Mouse (Mus musculus) thymus, postnatal 36 days (tissue): ENCODE data around the gene Kifc3.
"Not testable (repeated sequence)": the region's sequence is repeated elsewhere in the genome, so short reads cannot be mapped to it uniquely, and the experiment has no call there.

ENCODE experiments used
- DNase-seq, 2 experiments: peaks; one replicate each; pipeline ENCODE4 v3.0.0; 2022; ENCODE audit warnings: mixed read lengths in 2 of 2

Kifc3 gene

DNA sequence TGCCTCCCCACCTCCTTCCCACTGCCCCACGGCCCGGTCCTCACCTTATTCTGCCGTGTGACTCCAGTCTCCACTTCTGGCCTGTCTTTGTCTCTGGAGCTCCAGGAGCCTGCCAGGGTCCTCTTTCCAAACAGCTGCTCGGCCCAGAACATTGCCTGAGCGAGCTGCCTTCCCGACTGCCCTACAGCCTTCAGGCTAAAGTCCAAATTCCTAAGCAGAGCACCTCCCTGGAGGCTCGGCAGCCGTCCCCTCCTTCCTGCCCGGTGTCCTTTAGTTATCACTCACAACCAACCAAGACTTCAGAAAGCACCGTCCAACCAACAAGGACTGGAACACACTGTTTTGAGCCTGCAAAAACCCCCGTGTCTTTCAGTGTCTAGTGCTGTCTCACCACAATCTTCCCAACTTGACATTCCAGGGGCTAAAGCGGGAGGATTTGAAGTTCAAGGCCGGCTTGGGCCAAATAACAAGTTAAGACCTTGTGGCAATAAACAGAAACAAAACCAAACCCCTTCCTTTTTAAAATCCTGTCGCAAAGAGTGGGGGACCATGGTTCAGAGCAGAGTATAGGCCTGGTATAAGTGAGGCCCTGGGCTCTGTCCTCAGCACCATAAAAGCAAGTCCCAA, at the start of gene Kifc3:
Gene Kifc3 (minus strand): TSS at position 164 of the 627 bp plus-strand sequence.
- DNase-seq, result no peak

- no peak for DNase-seq
Measured at GRCm38 (mm10) chr8:95252056-95252455, 49.4 kb upstream of the Kifc3 start.

- DNase-seq, result peak; percentile 60 to 61
Measured at GRCm38 (mm10) chr8:95249847-95250246, 47.2 kb upstream of the Kifc3 start.

- DNase-seq, result peak; percentile 60 to 69
Measured at GRCm38 (mm10) chr8:95247277-95247676, 44.7 kb upstream of the Kifc3 start.

DNA sequence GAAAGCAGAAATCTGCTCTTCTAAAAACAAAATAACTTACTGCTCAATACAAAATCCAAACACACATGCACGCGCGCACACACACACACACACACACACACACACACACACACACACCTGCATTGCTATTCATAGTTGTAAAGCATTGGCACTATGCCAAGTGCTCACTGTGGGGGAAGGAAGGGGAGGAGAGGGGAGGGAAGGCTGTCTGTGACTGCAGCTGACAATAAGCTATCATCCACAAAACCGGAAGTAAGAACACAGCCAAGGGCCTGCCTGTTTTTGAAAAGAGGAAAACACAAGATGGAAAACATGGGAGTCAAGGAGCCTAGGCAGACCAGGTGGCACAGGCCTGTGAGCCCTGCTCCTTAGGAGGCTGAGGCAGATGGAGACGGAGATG, 42.6 kb upstream of the Kifc3 start:
- DNase-seq, result peak; percentile 80 to 88

DNA sequence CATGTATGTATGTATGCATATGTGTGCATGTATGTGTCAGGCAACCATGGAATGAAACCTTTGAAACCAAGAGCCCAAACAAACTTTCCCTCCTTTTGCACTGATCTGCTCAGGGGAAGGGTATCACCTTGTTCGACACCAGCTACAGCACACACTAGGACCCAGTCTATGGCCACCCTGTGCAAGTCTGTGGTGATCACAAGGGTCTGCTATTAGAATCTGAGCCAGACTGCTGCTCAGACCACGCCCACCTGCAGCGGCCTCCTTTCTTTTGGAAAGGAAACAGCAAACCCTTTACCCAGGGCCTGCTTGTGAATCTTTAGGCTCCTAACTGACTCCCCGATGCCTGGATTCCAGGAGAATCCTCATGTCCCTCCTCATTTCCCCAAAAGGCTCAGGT, 41.2 kb upstream of the Kifc3 start:
- DNase-seq, result no peak

DNA sequence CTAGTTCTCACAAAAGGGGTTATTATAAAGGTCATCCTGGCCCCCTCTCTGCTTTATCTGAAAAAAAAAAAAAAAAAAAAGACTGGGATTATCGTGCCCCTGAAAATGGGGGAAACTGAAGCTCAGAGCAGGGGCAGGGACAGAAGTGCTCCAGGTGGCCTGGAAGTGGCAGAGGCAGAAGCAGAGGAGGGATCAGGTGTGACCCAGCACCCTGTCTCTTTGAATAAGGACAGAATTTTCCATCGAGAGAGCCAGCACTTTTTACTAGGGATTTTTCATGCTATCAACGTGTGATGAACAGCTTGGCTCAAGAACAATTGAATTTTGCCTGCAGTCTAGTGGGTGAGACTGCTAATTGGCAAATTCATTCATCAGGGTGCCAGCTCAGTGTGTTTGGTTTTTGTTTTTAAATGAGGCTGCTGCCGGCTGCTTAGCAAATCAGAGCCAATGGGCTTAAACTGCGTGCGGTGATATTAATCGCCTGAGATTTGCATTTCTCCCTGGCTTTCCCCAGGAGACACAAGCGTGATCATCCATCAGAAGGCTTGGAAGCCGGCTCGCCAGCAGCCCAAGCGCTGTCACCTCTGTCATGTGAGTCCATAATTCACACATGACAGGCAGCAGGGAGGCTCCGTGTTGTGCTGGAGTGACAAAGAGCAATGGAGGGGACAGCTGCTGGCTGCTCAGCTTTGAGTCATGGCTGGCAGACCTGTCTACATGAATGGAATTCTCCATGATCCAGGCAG, 40.4 kb upstream of the Kifc3 start:
- no peak for DNase-seq

- DNase-seq, result no peak
Measured at GRCm38 (mm10) chr8:95242099-95242825, 39.6 kb upstream of the Kifc3 start.

DNA sequence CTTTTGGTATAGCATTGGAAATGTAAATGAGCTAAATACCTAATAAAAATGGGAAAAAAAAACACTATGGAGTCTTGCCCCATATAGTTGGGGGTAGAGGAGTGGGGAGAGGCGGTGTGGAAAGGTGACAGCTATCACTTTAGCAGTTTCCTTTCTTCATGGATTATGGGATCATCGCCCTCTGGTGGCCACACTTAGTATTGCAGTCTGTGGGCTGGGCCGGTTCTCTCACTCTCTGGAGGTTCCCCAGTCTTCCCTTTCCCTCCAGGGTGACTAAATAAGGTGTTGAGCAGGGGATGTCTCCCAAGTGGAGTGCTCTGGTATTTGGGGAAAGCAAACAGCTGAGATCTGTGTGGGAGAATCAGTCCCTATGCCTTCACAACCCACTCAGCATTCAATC, 33.1 kb upstream of the Kifc3 start:
- peak; percentile 71 to 77 for DNase-seq

DNA sequence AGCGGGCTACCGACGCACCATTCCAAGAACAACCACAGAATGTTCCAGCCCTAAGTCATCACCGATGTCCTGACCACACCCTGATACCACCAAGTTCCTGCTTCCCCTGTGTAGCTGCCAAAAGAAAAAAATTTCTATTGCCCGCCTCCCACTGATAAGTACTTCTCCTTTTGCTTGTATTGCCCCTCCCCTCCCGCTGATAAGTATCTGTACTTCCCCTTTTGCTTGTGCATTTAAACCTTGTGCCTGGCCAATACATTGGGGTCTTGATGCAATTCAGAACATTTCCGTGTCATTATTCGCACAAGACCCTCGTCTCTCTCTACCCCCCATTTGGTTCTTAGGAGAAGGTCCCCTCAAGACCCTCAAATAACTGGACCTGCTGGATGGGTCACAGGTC, 27.5 kb upstream of the Kifc3 start:
- DNase-seq, result not testable (repeated sequence)

DNA sequence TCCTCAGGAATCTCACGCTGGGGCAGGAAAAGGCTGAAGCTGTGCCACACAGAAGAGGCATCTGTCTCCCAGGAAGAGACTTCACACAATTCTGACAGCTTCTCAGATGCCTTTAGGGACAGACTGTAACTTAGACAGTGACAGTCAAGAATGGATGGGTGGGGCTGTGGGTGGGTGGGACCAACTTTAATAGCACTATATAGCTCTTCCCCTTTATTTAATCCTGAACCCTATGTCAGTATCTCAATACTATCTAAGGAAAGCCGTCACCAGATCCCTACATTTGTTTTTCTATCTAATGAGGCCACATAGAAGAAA, 24.5 kb upstream of the Kifc3 start:
- no peak for DNase-seq

DNA sequence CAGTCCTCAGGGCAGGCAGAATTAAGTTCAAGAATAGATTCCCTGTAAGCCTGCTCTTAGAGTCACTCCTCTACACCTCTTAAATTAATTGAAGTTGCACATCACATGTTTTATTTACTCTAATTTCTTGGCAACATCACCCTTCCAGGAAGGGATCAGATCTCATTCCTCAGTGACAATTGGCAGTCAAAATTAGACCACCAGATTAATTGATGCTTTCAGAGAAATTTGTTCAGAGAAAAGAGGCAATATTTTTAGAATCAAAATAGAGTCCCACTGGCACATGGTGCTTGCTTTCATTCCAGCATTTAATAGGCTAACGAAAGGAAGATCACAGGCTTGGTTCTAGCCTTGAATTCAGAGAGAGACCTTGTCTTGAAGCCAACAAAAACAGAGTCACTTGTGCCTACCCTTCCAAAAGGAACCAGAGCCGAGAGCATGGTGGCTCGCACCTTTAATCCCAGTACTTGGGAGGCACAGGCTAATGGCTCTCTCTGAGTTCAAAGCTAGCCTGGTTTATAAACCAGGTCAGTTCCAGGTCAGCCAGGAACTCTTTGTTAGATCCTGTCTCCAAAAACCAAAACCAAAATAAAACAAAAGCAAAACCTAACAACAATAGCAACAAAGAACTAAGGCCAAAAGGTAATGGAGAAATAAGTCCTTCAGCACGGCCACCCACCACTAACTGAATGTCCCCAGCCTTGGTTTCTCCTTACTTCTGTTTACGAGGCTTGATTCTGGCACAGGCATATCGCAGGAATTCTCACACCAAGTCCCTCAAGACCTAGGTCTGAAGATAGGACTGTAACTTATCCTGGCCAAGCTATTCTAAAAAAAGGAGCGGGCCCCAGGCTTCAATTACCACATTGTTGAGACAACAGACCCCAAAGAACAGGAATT, 23.9 kb upstream of the Kifc3 start:
- no peak for DNase-seq

- DNase-seq, result no peak
Measured at GRCm38 (mm10) chr8:95223969-95224368, 21.4 kb upstream of the Kifc3 start.

- DNase-seq, result no peak
Measured at GRCm38 (mm10) chr8:95221045-95221444, 18.4 kb upstream of the Kifc3 start.

- no peak for DNase-seq
Measured at GRCm38 (mm10) chr8:95220571-95220998, 18.0 kb upstream of the Kifc3 start.

GRCm38 (mm10) chr8:95219623-95220022, 17.0 kb upstream of the Kifc3 start:
- DNase-seq, result no peak

- no peak for DNase-seq
Measured at GRCm38 (mm10) chr8:95215709-95216360, 13.2 kb upstream of the Kifc3 start.

DNA sequence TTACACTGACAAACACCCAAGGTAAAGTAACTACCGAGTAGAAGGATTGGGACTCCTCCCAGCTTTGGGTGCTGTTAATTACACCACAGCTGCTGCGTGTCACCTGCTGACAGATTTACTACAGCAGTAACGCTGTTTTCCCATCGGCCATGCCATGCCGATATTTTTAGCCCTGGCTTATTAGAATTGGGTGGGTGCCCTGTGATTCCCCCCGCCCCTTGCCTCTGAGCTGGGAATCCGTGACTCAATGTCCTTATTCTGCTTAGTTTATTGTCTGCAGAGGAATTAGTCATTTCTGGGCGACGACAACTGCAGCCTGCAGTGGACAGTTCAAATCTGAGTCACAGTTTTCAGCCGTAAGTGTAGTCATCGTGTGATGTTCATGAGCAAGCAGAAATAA, 7.3 kb upstream of the Kifc3 start:
- DNase-seq, result no peak

DNA sequence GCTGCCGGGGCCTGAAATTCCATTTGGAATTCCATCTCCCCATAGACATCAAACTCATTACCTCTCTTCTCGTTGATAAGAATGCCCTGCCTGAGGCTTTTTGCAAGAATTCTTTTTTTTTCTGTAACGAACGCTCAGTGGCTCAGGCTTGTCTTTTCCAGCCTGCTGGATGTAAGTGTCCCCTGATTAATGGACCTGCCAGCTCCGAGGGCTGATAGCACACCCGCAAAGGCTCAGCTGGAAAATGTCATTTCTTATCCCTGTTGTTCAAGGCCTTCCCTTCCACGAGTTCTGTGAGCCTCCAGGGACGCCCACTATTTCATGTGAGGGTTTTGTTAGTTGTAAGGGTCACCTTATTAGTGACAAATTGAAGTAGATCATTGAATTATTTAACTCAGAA, 3.3 kb upstream of the Kifc3 start:
- DNase-seq, result no peak

- DNase-seq, result peak; percentile 58 to 66
Measured at GRCm38 (mm10) chr8:95204039-95204380, 1.4 kb upstream of the Kifc3 start.

- DNase-seq, result no peak
Measured at GRCm38 (mm10) chr8:95203326-95204038, 870 bp upstream of the Kifc3 start.

GRCm38 (mm10) chr8:95202056-95202570, 499 bp downstream of the Kifc3 start:
- no peak for DNase-seq
